8 mouse cellular contexts compared by ENCODE assay signal in genomic region chr10:78351564-78351886, GRCm38 (mm10). TPM values are rescaled to one million over a fixed set of nuclear protein-coding genes. Genes with fewer than 3 reads are reported as not detected.
A peak's percentile ranks its signal among the peaks of the same experiment; 100 is the strongest.
DNase-seq lines count a peak whose midpoint lies in the region; ATAC-seq lines count a peak whose summit lies in the region.

No protein-coding gene starts in this region.

- H3K4me2 ChIP-seq in neural tube, embryonic 11.5 days (ENCODE audit: low read depth), result peak overlapping the region; percentile 90
- H3K4me2 ChIP-seq in kidney, embryonic 16.5 days (replicated peaks; ENCODE audit: low read depth, low read length), result peak overlapping the region; percentile 73
- peak overlapping the region; percentile 86 for H3K4me2 ChIP-seq in neural tube, embryonic 14.5 days (ENCODE audit: low read depth, low read length)

- peak overlapping the region; percentile 11 for H3K27ac ChIP-seq in neural tube, embryonic 11.5 days (ENCODE audit: low read depth, low read length)
- peak overlapping the region; percentile 95 for H3K27ac ChIP-seq in forebrain, embryonic 10.5 days
- peak overlapping the region; percentile 91 for H3K27ac ChIP-seq in kidney, embryonic 16.5 days (ENCODE audit: low read length)
- peak overlapping the region; percentile 79; the same call in 1 of the 2 replicates for H3K27ac ChIP-seq in neural tube, embryonic 14.5 days (ENCODE audit: low read depth, low read length)

- H3K4me3 ChIP-seq in neural tube, embryonic 11.5 days (ENCODE audit: low read depth, low read length), result peak overlapping the region; percentile 87
- H3K4me3 ChIP-seq in forebrain, embryonic 10.5 days, result peak overlapping the region; percentile 96
- peak overlapping the region; percentile 96 for H3K4me3 ChIP-seq in kidney, embryonic 16.5 days (ENCODE audit: low read length)
- H3K4me3 ChIP-seq in neural tube, embryonic 14.5 days (ENCODE audit: low read depth, low read length), result peak overlapping the region; percentile 93

- no peaks in the 10 kb centered on the region for H3K36me3 ChIP-seq in neural tube, embryonic 11.5 days (ENCODE audit: control insufficient read depth, insufficient read depth, low read length)
- H3K36me3 ChIP-seq in forebrain, embryonic 10.5 days (replicated peaks), result peaks cover 9% of the 10 kb centered on the region; the same call in 1 of the 2 replicates
- peaks cover 4% of the 10 kb centered on the region for H3K36me3 ChIP-seq in kidney, embryonic 16.5 days (ENCODE audit: insufficient read depth, low read length)
- H3K36me3 ChIP-seq in neural tube, embryonic 14.5 days (ENCODE audit: control insufficient read depth, insufficient read depth, low read length), result no peaks in the 10 kb centered on the region

- no peak; the same call in 1 of the 2 replicates for ATAC-seq in neural tube, embryonic 11.5 days (ENCODE audit: insufficient read depth, low FRiP score, low TSS enrichment)
- ATAC-seq in kidney, embryonic 16.5 days (ENCODE audit: low FRiP score, low TSS enrichment), result no peak
- ATAC-seq in neural tube, embryonic 14.5 days (ENCODE audit: low read depth), result no peak

- DNase-seq in neural tube, embryonic 11.5 days (ENCODE audit: low spot score), result no peak
- no peak for DNase-seq in neural tube, embryonic 10.5 days (ENCODE audit: extremely low spot score, low spot score)
- no peak for DNase-seq in forebrain, embryonic 10.5 days (ENCODE audit: extremely low spot score, low spot score)
- DNase-seq in ovary, adult 18-20 months (ENCODE audit: low spot score), result no peak
- DNase-seq in gastrocnemius, postnatal 36 days, result no peak
- DNase-seq in spleen, postnatal 14 days (ENCODE audit: low spot score in 2 of 2), result no peak

- intact Hi-C loops in gastrocnemius, postnatal 36 days (cut with DNase I), result loop anchor here (5.0 kb wide), 1 partner anchor 41 kb away; no protein-coding TSS in a partner anchor

- WGBS in neural tube, embryonic 11.5 days, result 3% methylated on average over 13 of the region's 13 CpGs
- WGBS in forebrain, embryonic 10.5 days, result 2% methylated on average over 13 of the region's 13 CpGs
- under 1% methylated on average over 13 of the region's 13 CpGs for WGBS in kidney, embryonic 16.5 days
- 4% methylated on average over 13 of the region's 13 CpGs for WGBS in neural tube, embryonic 14.5 days

- H3K27me3 ChIP-seq in neural tube, embryonic 11.5 days (ENCODE audit: control insufficient read depth, insufficient read depth, low read length), result no peaks in the 10 kb centered on the region
- H3K27me3 ChIP-seq in forebrain, embryonic 10.5 days (ENCODE audit: poor library complexity, severe bottlenecking), result 0 out of 2 replicates have a peak, but pooled peaks cover 5% of the 10 kb centered on the region
- H3K27me3 ChIP-seq in kidney, embryonic 16.5 days (ENCODE audit: insufficient read depth, low read length), result no peaks in the 10 kb centered on the region
- no peaks in the 10 kb centered on the region for H3K27me3 ChIP-seq in neural tube, embryonic 14.5 days (ENCODE audit: control insufficient read depth, insufficient read depth, low read length)

- no peaks in the 10 kb centered on the region for H3K9me3 ChIP-seq in neural tube, embryonic 11.5 days (ENCODE audit: control insufficient read depth, low read length)
- no peaks in the 10 kb centered on the region for H3K9me3 ChIP-seq in forebrain, embryonic 10.5 days
- H3K9me3 ChIP-seq in kidney, embryonic 16.5 days (ENCODE audit: low read length), result no peaks in the 10 kb centered on the region
- H3K9me3 ChIP-seq in neural tube, embryonic 14.5 days (ENCODE audit: control insufficient read depth, low read length), result no peaks in the 10 kb centered on the region

- H3K9ac ChIP-seq in neural tube, embryonic 11.5 days (ENCODE audit: low read length), result peak overlapping the region; percentile 98
- H3K9ac ChIP-seq in kidney, embryonic 16.5 days (replicated peaks; ENCODE audit: low read length), result peak overlapping the region; percentile 99
- H3K9ac ChIP-seq in neural tube, embryonic 14.5 days (replicated peaks; ENCODE audit: low read depth, low read length), result peak overlapping the region; percentile 95

- H3K4me1 ChIP-seq in neural tube, embryonic 11.5 days (ENCODE audit: control insufficient read depth, insufficient read depth, low read length), result peaks cover 8% of the 10 kb centered on the region; the same call in 1 of the 2 replicates
- peaks cover 38% of the 10 kb centered on the region for H3K4me1 ChIP-seq in forebrain, embryonic 10.5 days
- H3K4me1 ChIP-seq in kidney, embryonic 16.5 days (ENCODE audit: insufficient read depth, low read length), result peaks cover 63% of the 10 kb centered on the region
- H3K4me1 ChIP-seq in neural tube, embryonic 14.5 days (ENCODE audit: control insufficient read depth, insufficient read depth, low read length), result peaks cover 19% of the 10 kb centered on the region; the same call in 1 of the 2 replicates

RNA-seq across cellular contexts. Expression of gene Agpat3, which starts 0.8 kb away (rescaled TPM):
- 49.3 and 49.7 TPM in 2 replicates for polyA plus RNA-seq in neural tube, embryonic 11.5 days (2014; fragmentation: Nextera tagmentation; extraction: Ambion mirVana)
- polyA plus RNA-seq in forebrain, embryonic 10.5 days (2016; fragmentation: Nextera tagmentation; extraction: Ambion mirVana), result 36.8 and 37.7 TPM in 2 replicates
- polyA plus RNA-seq in kidney, embryonic 16.5 days (2015; fragmentation: Nextera tagmentation; extraction: Ambion mirVana), result 48.2 and 81.9 TPM in 2 replicates
- 64.4 and 89.5 TPM in 2 replicates for polyA plus RNA-seq in neural tube, embryonic 14.5 days (2014; fragmentation: Nextera tagmentation; extraction: Ambion mirVana)
- 100 to 1,000 TPM; 106 to 126 TPM for total RNA-seq in gastrocnemius, postnatal 36 days (2021)

Comparison
In these comparisons a context has a peak if more than half of its experiments do, and no peak if none do; other contexts are left out.
1. H3K27ac ChIP-seq: peak in every context shown above with its lines; median percentile 95 in forebrain, embryonic 10.5 days; 91 in kidney, embryonic 16.5 days; 79 in neural tube, embryonic 14.5 days; 11 in neural tube, embryonic 11.5 days.